Mouse (Mus musculus) G1E (cell line): ENCODE measurements around the gene Akr1b7. TPM values are rescaled to one million over a fixed set of nuclear protein-coding genes. Genes with fewer than 3 reads are reported as not detected.

Experiments
- ATAC-seq: 2 replicates; pipeline ENCODE4 v1.8.0; 2016; ENCODE audit warnings: mild to moderate bottlenecking; ENCODE audit not compliant: insufficient number of reproducible peaks, poor library complexity, low FRiP score, severe bottlenecking; ENCODE audit errors: extremely low read depth
- DNase-seq: peaks from one replicate; pipeline ENCODE4 v3.0.0; 2012; ENCODE audit warnings: low spot score
- H3K27me3 ChIP-seq: 2 replicates; pipeline ENCODE4 v1.6.1; 2012; ENCODE audit warnings: mild to moderate bottlenecking, low read length, inconsistent platforms; ENCODE audit not compliant: insufficient read depth
- H3K36me3 ChIP-seq: replicated peaks from 2 replicates; pipeline ENCODE3; 2012; ENCODE audit warnings: mild to moderate bottlenecking, inconsistent platforms
- H3K4me1 ChIP-seq: 2 replicates; pipeline ENCODE4 v1.6.1; 2012; ENCODE audit warnings: low read depth, low read length, inconsistent platforms, mixed read lengths; ENCODE audit not compliant: insufficient read depth
- H3K4me3 ChIP-seq: 2 replicates; pipeline ENCODE4 v1.5.1; 2012; ENCODE audit warnings: low read depth, mild to moderate bottlenecking, inconsistent platforms, low read length, moderate library complexity, mixed read lengths
- H3K9me3 ChIP-seq: replicated peaks from 2 replicates; pipeline ENCODE4 v1.6.1; 2012; ENCODE audit warnings: inconsistent platforms
- CTCF ChIP-seq: IDR thresholded peaks from 2 replicates; pipeline ENCODE4 v1.5.1; 2012; ENCODE audit warnings: low read depth, low read length, inconsistent platforms, mixed read lengths
- GATA1 ChIP-seq: IDR thresholded peaks from 2 replicates; pipeline ENCODE4 v1.6.1; 2012; ENCODE audit warnings: borderline replicate concordance, low read length, inconsistent platforms, mixed read lengths
- GATA2 ChIP-seq: IDR thresholded peaks from 2 replicates; pipeline ENCODE4 v1.6.1; 2012; ENCODE audit warnings: low read depth, low read length, inconsistent platforms, borderline replicate concordance
- POLR2AphosphoS5 ChIP-seq: IDR thresholded peaks from 2 replicates; pipeline ENCODE4 v1.6.1; 2012; ENCODE audit warnings: low read depth, low read length, inconsistent platforms; ENCODE audit not compliant: insufficient replicate concordance
- TAL1 ChIP-seq: conservative IDR thresholded peaks from 2 replicates; pipeline ENCODE4 v1.6.1; 2012; ENCODE audit warnings: low read depth, low read length, inconsistent platforms, mixed read lengths
- polyA plus RNA-seq: library from polyadenylated mRNA; stranded (reverse); fragments of >175 nt; gene quantifications from 2 replicates; pipeline ENCODE4 v1.2.3, GENCODE M21; 2012
- total RNA-seq, 2 experiments: library from RNA; stranded (forward) in 1 of 2; stranded (reverse) in 1 of 2; fragments of 200-1000 nt in 1 of 2; fragments of >200 nt in 1 of 2; fragmentation: Nextera tagmentation in 1 of 2; gene quantifications; 2 replicates each; pipeline ENCODE4 v1.2.3; 2014 to 2017

Akr1b7 gene
- total and polyA plus RNA-seq, 3 experiments: not detected

DNA sequence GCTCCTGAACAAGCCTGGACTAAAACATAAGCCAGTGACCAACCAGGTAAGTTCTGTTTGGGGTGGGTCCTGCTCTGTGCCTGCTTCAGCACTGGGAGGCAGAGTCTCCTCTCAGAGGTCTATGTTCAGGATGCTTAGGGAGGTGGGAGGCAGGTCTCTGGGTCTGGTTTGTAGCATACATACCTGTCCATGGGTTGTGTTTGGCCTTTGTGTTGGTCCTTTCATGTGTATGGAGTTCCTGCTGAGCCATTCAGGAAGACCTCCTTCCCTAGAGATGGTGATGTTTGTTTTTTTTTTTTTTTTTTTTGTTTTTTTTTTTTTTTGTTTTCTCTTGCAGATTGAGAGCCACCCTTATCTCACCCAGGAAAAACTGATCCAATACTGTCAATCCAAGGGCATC, 6.9 kb downstream of the Akr1b7 start:
- Histone ChIP-seq H3K4me3 (no peak overlapping the region), H3K27me3 (peaks cover 15% of the 10 kb centered on the region), H3K9me3 (no peaks in the 10 kb centered on the region), H3K36me3 (no peaks in the 10 kb centered on the region), H3K4me1 (no peaks in the 10 kb centered on the region)
- TF ChIP-seq GATA2: no peak
- ATAC-seq (no peak), DNase-seq (no peak)

DNA sequence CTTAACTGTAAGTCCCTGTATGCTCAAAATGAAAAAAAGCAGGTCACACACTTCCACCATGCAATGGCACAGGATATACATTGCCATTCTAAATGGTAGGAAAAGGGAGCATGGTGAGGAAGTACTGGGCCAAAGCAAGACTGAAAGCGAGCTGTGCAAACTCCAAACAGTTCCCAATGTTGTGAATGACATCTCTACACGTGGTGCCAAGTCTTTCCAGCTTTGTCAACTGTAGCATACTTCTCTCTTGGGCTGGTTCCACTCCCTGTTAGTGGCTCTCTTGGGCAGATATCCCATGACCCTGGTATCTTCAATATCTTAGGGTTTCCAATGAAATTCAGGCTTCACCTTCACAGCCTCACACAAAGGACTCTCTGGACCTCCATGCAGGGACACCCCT, 26.9 kb downstream of the Akr1b7 start:
- no peak for ATAC-seq
- Histone ChIP-seq H3K4me1 (no peaks in the 10 kb centered on the region), H3K4me3 (no peak overlapping the region), H3K9me3 (no peaks in the 10 kb centered on the region), H3K27me3 (peaks cover 15% of the 10 kb centered on the region), H3K36me3 (no peaks in the 10 kb centered on the region)
- DNase-seq: no peak
- TF ChIP-seq GATA1 (no peak), GATA2 (no peak), POLR2AphosphoS5 (no peak), TAL1 (no peak), CTCF (no peak)

DNA sequence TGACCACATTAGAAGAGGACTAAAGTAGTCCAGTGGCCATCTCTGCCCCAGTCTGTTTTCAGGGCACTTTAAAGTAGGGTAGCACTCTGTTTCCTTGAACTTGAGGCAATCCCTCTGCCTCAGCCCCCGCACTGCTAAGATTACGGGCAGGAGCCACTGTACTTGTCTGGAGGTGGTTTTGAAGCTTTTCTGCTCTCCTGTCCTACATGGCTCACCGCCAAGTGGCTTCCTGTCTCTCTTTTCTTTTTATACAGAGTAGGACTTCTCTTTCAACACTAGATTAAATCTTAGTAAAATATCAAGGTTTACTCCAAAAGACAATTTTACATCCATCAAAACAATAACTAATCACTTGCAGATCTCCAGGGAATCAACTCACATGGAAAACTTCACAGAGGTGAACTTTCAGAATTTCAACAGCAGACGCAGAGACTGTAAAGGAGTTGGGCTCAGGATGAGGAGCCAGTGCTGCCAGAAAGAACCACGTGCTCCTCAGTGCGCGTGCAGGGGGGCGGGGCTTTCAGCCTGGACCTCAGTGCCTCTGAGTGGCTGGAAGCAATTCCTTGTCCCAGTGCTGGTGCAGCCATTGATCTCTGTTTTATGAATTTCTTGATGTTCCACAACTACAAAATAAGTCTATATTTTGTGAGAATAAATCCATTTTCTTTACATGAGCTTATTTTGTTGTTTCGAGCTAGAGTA, 29.6 kb downstream of the Akr1b7 start:
- Histone ChIP-seq H3K27me3 (peaks cover 15% of the 10 kb centered on the region), H3K9me3 (no peaks in the 10 kb centered on the region), H3K4me1 (no peaks in the 10 kb centered on the region), H3K4me3 (no peak overlapping the region), H3K36me3 (no peaks in the 10 kb centered on the region)
- DNase-seq: no peak
- TF ChIP-seq CTCF: no peak
- no peak for TF ChIP-seq TAL1
- TF ChIP-seq GATA2: no peak
- TF ChIP-seq POLR2AphosphoS5: no peak
- TF ChIP-seq GATA1: no peak
- ATAC-seq: no peak

DNA sequence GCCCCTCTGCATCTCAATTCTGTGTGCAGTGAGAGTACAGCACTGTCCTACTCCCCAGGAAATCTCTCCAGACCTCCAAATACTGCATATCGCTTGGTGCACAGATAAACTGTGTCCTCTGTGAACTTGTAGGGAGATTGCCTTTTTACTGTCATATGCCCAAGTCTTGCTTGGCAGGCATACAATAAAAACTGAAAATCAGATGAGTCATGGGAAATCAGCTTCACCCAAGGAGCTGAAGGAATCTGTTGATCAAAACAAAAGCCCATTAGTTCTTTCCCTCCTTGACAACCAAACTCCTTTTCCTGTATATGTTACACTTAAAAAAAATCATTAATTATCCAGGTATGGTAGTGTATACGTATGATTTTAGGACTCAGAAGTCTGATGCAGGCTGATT, 31.7 kb downstream of the Akr1b7 start:
- Histone ChIP-seq H3K27me3 (peaks cover 10% of the 10 kb centered on the region), H3K36me3 (no peaks in the 10 kb centered on the region), H3K9me3 (no peaks in the 10 kb centered on the region), H3K4me1 (no peaks in the 10 kb centered on the region), H3K4me3 (no peak overlapping the region)
- no peak for TF ChIP-seq GATA1
- TF ChIP-seq CTCF: no peak
- no peak for TF ChIP-seq POLR2AphosphoS5
- TF ChIP-seq GATA2: no peak
- no peak for TF ChIP-seq TAL1
- DNase-seq (no peak), ATAC-seq (no peak)

DNA sequence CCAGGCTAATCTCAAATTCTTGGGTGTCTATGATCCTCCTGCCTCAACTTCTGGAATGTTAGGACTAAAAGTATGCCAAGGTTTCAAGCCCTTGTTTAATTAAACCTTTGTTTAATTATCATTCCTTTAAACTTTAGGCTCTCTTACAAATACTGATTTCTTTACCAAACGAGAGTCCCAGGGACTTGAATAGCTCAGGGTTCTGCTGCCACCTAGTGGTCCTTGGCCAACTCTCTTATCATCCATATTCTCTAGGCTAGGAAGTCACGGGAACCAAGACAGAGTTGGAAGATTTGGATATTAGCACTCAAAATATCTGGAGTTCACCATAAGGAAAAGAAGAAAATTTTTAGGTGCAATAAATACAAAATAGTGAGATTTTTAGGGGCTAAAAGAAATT, 35.8 kb downstream of the Akr1b7 start:
- Histone ChIP-seq H3K4me1 (no peaks in the 10 kb centered on the region), H3K27me3 (peaks cover 32% of the 10 kb centered on the region), H3K9me3 (no peaks in the 10 kb centered on the region), H3K4me3 (no peak overlapping the region), H3K36me3 (no peaks in the 10 kb centered on the region)
- DNase-seq (peak; percentile 25), ATAC-seq (no peak; the same call in 1 of the 2 replicates)
- TF ChIP-seq POLR2AphosphoS5 (no peak), GATA2 (no peak), GATA1 (no peak), TAL1 (no peak)

DNA sequence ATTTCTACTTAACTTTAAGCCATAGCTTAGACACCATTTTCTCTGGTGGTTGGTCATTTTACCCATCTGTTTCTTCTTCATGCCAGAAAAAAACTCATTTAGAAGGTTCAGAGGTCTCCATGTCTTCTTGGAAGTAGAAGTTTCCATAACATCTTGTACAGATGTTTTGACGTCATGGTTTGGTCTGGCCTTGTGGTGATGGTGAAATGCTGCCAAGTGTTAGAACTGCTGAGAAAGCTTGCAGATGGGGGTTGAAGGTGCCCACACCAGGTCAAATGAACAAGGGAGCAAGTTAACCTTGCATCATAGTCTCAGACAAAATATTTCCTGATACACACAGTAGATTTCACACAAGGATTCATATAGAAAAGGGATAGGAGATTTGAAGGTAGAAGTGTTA, 36.6 kb downstream of the Akr1b7 start:
- no peaks in the 10 kb centered on the region for H3K36me3 ChIP-seq
- peaks cover 36% of the 10 kb centered on the region for H3K27me3 ChIP-seq
- no peaks in the 10 kb centered on the region for H3K4me1 ChIP-seq
- ATAC-seq (no peak), DNase-seq (no peak)
- no peak overlapping the region for H3K4me3 ChIP-seq
- H3K9me3 ChIP-seq: no peaks in the 10 kb centered on the region
- TF ChIP-seq POLR2AphosphoS5 (no peak), CTCF (no peak)
